Mouse (Mus musculus) lung, postnatal 25 days (tissue): ENCODE results near the gene Mrps21.

Source experiments
- DNase-seq: peaks from one replicate; pipeline ENCODE4 v3.0.0; 2022; ENCODE audit warnings: low spot score

The Mrps21 gene

GRCm38 (mm10) chr3:95855502-95856089, 15.7 kb downstream of the Mrps21 start, which contains the start of gene Prpf3:
Gene Prpf3 (minus strand): TSS chr3:95855885.
- DNase-seq: peak; percentile 96

GRCm38 (mm10) chr3:95851317-95851716, 20.0 kb downstream of the Mrps21 start:
- no peak for DNase-seq

GRCm38 (mm10) chr3:95850611-95851010, 20.7 kb downstream of the Mrps21 start:
- DNase-seq: no peak

- DNase-seq: no peak
Measured at GRCm38 (mm10) chr3:95842503-95843214, 28.7 kb downstream of the Mrps21 start.

GRCm38 (mm10) chr3:95839250-95839649, 32.1 kb downstream of the Mrps21 start:
- no peak for DNase-seq

- no peak for DNase-seq
Measured at GRCm38 (mm10) chr3:95829053-95829452, 42.3 kb downstream of the Mrps21 start.

GRCm38 (mm10) chr3:95826275-95826674, 45.0 kb downstream of the Mrps21 start:
- DNase-seq: no peak

- DNase-seq: no peak
Measured at GRCm38 (mm10) chr3:95820046-95821010, 51.0 kb downstream of the Mrps21 start.

- DNase-seq: peak; percentile 100
Measured at GRCm38 (mm10) chr3:95819351-95819985, 51.9 kb downstream of the Mrps21 start.

GRCm38 (mm10) chr3:95818571-95819288, 52.6 kb downstream of the Mrps21 start, which contains the start of gene Rprd2:
Gene Rprd2 (minus strand): TSS chr3:95818863.
- peak; percentile 62 for DNase-seq

GRCm38 (mm10) chr3:95818026-95818511, 53.2 kb downstream of the Mrps21 start:
- DNase-seq: peak; percentile 44

GRCm38 (mm10) chr3:95816681-95817080, 54.6 kb downstream of the Mrps21 start:
- DNase-seq: no peak
